Mouse (Mus musculus) liver, embryonic 14.5 days (tissue): Measurements from ENCODE around the gene Olfr24. TPM values are rescaled to one million over a fixed set of nuclear protein-coding genes. Genes with fewer than 3 reads are reported as not detected.
"Not testable (repeated sequence)": the region's sequence is repeated elsewhere in the genome, so short reads cannot be mapped to it uniquely, and the experiment has no call there.

ENCODE experiments used
- ATAC-seq: fragments of 200-750 bp; cut with Nextera tagmentation; 2 replicates; pipeline ENCODE4 v1.8.0; 2017; ENCODE audit warnings: moderate number of reproducible peaks, mild to moderate bottlenecking, moderate library complexity; ENCODE audit not compliant: insufficient read depth
- DNase-seq, 3 experiments: peaks; one replicate each; pipeline ENCODE4 v3.0.0-alpha.2; 2012 to 2013; ENCODE audit warnings: low read depth in 3 of 3, low spot score in 3 of 3
- H3K27ac ChIP-seq: fragments of 300-500 bp; sonication (generic); 2 replicates; pipeline ENCODE4 v1.5.1; 2014; ENCODE audit warnings: moderate library complexity, mild to moderate bottlenecking, control low read depth, inconsistent platforms
- H3K27me3 ChIP-seq: fragments of 300-500 bp; sonication (generic); 2 replicates; pipeline ENCODE4 v1.6.1; 2014; ENCODE audit warnings: mild to moderate bottlenecking, low read length, moderate library complexity; ENCODE audit not compliant: control insufficient read depth, insufficient read depth
- H3K36me3 ChIP-seq: fragments of 300-500 bp; sonication (generic); replicated peaks from 2 replicates; pipeline ENCODE4 v1.6.1; 2014; ENCODE audit warnings: low read depth; ENCODE audit not compliant: control insufficient read depth, insufficient read depth
- H3K4me1 ChIP-seq, 2 experiments: fragments of 200-500 bp in 1 of 2; fragments of 300-500 bp in 1 of 2; sonication (generic) in 1 of 2; replicated peaks; 2 replicates each; pipeline ENCODE4 v1.6.1; 2012 to 2014; ENCODE audit warnings: antibody characterized with exemption in 1 of 2, inconsistent platforms in 1 of 2, low read length in 1 of 2; ENCODE audit not compliant: control insufficient read depth in 2 of 2, insufficient read depth in 2 of 2
- H3K4me2 ChIP-seq: fragments of 300-500 bp; sonication (generic); 2 replicates; pipeline ENCODE4 v1.6.1; 2014; ENCODE audit warnings: low read depth, mild to moderate bottlenecking, control low read depth, moderate library complexity
- H3K4me3 ChIP-seq, 2 experiments: fragments of 200-500 bp in 1 of 2; fragments of 300-500 bp in 1 of 2; sonication (generic) in 1 of 2; 2 replicates each; pipeline ENCODE4 v1.5.1; 2012 to 2014; ENCODE audit warnings: low read depth in 2 of 2, low read length in 2 of 2, mild to moderate bottlenecking in 2 of 2, control low read depth in 1 of 2, inconsistent platforms in 1 of 2, moderate library complexity in 1 of 2; ENCODE audit not compliant: insufficient read depth in 1 of 2
- H3K9ac ChIP-seq: fragments of 300-500 bp; sonication (generic); replicated peaks from 2 replicates; pipeline ENCODE4 v1.6.1; 2014; ENCODE audit warnings: mild to moderate bottlenecking, control low read depth, moderate library complexity
- H3K9me3 ChIP-seq: fragments of 300-500 bp; sonication (generic); 2 replicates; pipeline ENCODE4 v1.6.1; 2016; ENCODE audit warnings: low read length, mixed read lengths; ENCODE audit not compliant: control insufficient read depth
- CTCF ChIP-seq: IDR thresholded peaks from 2 replicates; pipeline ENCODE4 v1.5.1; 2016; ENCODE audit warnings: antibody characterized with exemption, low read depth, control low read depth
- EP300 ChIP-seq: IDR thresholded peaks from 2 replicates; pipeline ENCODE4 v1.6.1; 2016; ENCODE audit warnings: antibody characterized with exemption, low read depth
- WGBS: fragments of 180-500 bp; shearing (Covaris S2); extraction: QIAGEN DNeasy Blood & Tissue Kit; methylation state at CpG from one replicate; pipeline ENCODE4 v1.1.7; 2014; ENCODE audit not compliant: insufficient replicate concordance; 5-methylcytosine and 5-hydroxymethylcytosine counted together
- polyA plus RNA-seq, 2 experiments: library from polyadenylated mRNA; depleted of rRNA in 1 of 2; stranded (reverse) in 1 of 2; unstranded in 1 of 2; fragments of >200 nt; fragmentation: Nextera tagmentation in 1 of 2; extraction: Ambion mirVana in 1 of 2; gene quantifications; 2 replicates each; pipeline versions ENCODE4 v1.2.1 to v1.2.3; 2012 to 2014

The Olfr24 gene
- polyA plus RNA-seq, 2 experiments, result not detected

- Histone ChIP-seq H3K27ac (no peak overlapping the region), H3K9ac (no peak overlapping the region), H3K36me3 (no peaks in the 10 kb centered on the region), H3K4me3 (no peak overlapping the region), H3K4me2 (no peak overlapping the region), H3K9me3 (no peaks in the 10 kb centered on the region), H3K27me3 (no peaks in the 10 kb centered on the region), H3K4me1 (no peaks in the 10 kb centered on the region)
- ATAC-seq, result no peak
- TF ChIP-seq CTCF (no peak), EP300 (no peak)
- DNase-seq, result no peak
- 7% methylated on average over 5 of the region's 5 CpGs for WGBS
Measured at GRCm38 (mm10) chr9:18744639-18745038, 19.2 kb downstream of the Olfr24 start.

DNA sequence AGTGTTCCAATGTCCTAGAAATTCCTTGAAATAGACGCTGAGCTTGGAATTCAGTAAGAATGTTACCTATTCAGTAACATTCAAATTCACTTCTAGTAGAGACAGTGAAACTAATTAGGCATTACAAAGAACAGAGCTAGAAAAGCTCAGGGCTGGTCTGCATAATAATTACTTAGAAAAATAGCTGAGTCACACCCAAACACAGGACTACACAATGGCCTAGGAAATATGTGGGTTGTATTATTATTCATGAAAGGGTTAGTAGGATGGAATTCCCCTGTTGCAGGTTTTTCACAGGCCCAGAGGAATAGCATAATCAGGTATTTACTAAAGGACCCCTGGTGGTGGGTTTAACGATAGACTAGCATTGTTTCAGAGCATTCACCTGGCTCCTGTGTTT is 29.6 kb downstream of the Olfr24 start:
- not testable (repeated sequence) for H3K4me1 ChIP-seq, H3K4me3 ChIP-seq, H3K36me3 ChIP-seq, DNase-seq, ATAC-seq, H3K27ac ChIP-seq, H3K9ac ChIP-seq, H3K4me2 ChIP-seq, H3K9me3 ChIP-seq, H3K27me3 ChIP-seq
- WGBS, result 60% methylated on average over 2 of the region's 2 CpGs

- Histone ChIP-seq H3K36me3 (no peaks in the 10 kb centered on the region), H3K4me3 (no peak overlapping the region), H3K4me1 (no peaks in the 10 kb centered on the region), H3K4me2 (no peak overlapping the region), H3K9me3 (no peaks in the 10 kb centered on the region), H3K9ac (no peak overlapping the region), H3K27me3 (no peaks in the 10 kb centered on the region), H3K27ac (no peak overlapping the region)
- ATAC-seq (no peak), DNase-seq (no peak)
- WGBS, result 47% methylated on average over 4 of the region's 4 CpGs
- TF ChIP-seq CTCF, result no peak
- TF ChIP-seq EP300, result no peak
Measured at GRCm38 (mm10) chr9:18722712-18723099, 41.1 kb downstream of the Olfr24 start.

DNA sequence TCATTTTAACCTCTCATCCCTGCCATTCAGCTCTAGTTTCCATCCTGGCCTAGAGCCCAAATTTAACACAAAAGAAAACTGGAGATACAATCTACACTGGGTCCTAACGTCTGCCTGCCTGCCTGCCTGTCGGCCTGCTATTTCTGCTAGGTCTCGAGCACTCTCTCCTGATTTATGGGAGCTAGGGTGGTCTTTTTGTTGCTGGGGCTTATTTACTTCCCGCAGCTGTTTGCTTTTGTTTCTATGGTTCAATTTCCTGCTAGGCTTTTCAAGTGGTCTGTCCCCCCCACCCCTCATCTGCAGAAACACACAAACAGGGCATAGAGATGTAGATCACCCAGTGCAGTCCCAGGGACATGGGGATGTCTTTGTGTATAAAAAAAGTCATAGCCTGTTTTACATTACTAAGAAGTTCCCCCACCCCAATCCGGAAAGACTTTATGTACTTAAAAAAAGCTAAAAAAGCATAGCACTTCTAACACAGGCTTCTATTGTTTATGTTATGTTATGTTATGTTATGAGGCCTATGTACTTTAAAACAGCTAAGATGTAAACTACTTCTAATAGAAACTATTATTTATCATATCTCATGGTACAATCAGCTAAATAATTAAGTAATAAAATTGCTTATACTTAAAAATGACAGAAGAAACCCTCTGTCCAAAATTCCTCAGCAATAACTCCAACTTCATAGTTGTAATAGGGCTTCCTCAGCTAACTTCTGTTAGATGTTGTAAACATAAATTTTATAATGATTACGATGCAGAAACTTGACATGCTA is 41.7 kb downstream of the Olfr24 start:
- H3K27ac ChIP-seq, result no peak overlapping the region
- no peak overlapping the region for H3K4me3 ChIP-seq
- 23% methylated on average over 6 of the region's 6 CpGs for WGBS
- DNase-seq, result no peak
- TF ChIP-seq EP300, result no peak
- TF ChIP-seq CTCF, result no peak
- H3K9ac ChIP-seq, result no peak overlapping the region
- no peak for ATAC-seq
- H3K27me3 ChIP-seq, result no peaks in the 10 kb centered on the region
- no peak overlapping the region for H3K4me2 ChIP-seq
- no peaks in the 10 kb centered on the region for H3K9me3 ChIP-seq
- no peaks in the 10 kb centered on the region for H3K36me3 ChIP-seq
- H3K4me1 ChIP-seq, result no peaks in the 10 kb centered on the region

DNA sequence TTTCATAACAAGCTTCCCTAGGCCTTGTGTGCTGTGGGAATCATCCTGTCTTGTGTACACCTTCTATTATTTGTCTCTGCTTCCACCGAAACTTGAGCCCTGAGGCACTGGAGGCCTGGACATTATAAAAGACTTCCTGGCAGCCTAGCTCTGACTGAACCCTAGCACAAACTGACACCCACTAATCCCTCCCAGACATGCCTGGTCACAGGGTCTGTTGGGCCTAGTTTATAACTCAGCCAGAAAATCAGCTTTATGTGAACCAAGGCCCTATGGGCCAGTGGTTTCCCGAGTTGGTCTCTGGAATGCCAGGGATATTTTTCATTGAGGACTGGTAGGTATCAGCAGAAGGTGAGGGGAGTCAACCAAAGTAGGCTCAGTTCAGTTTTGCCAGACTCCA is 42.8 kb downstream of the Olfr24 start:
- no peak for TF ChIP-seq CTCF
- no peak for TF ChIP-seq EP300
- Histone ChIP-seq H3K27ac (no peak overlapping the region), H3K9me3 (no peaks in the 10 kb centered on the region), H3K4me1 (no peaks in the 10 kb centered on the region), H3K9ac (no peak overlapping the region), H3K36me3 (no peaks in the 10 kb centered on the region), H3K4me3 (no peak overlapping the region), H3K4me2 (no peak overlapping the region), H3K27me3 (no peaks in the 10 kb centered on the region)
- WGBS, result 31% methylated on average over 2 of the region's 2 CpGs
- DNase-seq, result no peak
- ATAC-seq, result no peak
